Mouse (Mus musculus): ENCODE measurements around the gene Rab28. TPM values are rescaled to one million over a fixed set of nuclear protein-coding genes. Genes with fewer than 3 reads are reported as not detected.

The Rab28 gene
- 56.6 and 58.3 TPM in 2 replicates for polyA plus RNA-seq (2015; fragmentation: Nextera tagmentation; extraction: Ambion mirVana)

GRCm38 (mm10) chr5:41708051-41708630 lies at the start of gene Rab28:
Rab28 (minus strand) TSS chr5:41708157.
- peak within 1 kb of the TSS; percentile 95 for H3K4me2 ChIP-seq
- under 1% methylated on average over 34 of the region's 34 CpGs for WGBS
- H3K36me3 ChIP-seq: no peaks in the 10 kb centered on the region
- H3K27ac ChIP-seq: peak within 1 kb of the TSS; percentile 92
- H3K9me3 ChIP-seq (replicated peaks): no peaks in the 10 kb centered on the region
- H3K4me1 ChIP-seq: peaks cover 9% of the 10 kb centered on the region
- ATAC-seq (replicated peaks; ENCODE audit: low FRiP score): peak; percentile 96
- peak within 1 kb of the TSS; percentile 82 for H3K9ac ChIP-seq
- peak within 1 kb of the TSS; percentile 94 for H3K4me3 ChIP-seq (replicated peaks)
- H3K27me3 ChIP-seq: no peaks in the 10 kb centered on the region

GRCm38 (mm10) chr5:41757338-41757737 lies 49.4 kb upstream of the Rab28 start:
- H3K9ac ChIP-seq: no peak overlapping the region
- no peak overlapping the region for H3K4me3 ChIP-seq (replicated peaks)
- no peaks in the 10 kb centered on the region for H3K9me3 ChIP-seq (replicated peaks)
- H3K27me3 ChIP-seq: peaks cover 97% of the 10 kb centered on the region
- H3K4me1 ChIP-seq: peaks cover 16% of the 10 kb centered on the region
- WGBS: 10% methylated on average over 5 of the region's 5 CpGs
- no peak for ATAC-seq (replicated peaks; ENCODE audit: low FRiP score)
- H3K27ac ChIP-seq: no peak overlapping the region
- H3K4me2 ChIP-seq: no peak overlapping the region
- no peaks in the 10 kb centered on the region for H3K36me3 ChIP-seq

DNA sequence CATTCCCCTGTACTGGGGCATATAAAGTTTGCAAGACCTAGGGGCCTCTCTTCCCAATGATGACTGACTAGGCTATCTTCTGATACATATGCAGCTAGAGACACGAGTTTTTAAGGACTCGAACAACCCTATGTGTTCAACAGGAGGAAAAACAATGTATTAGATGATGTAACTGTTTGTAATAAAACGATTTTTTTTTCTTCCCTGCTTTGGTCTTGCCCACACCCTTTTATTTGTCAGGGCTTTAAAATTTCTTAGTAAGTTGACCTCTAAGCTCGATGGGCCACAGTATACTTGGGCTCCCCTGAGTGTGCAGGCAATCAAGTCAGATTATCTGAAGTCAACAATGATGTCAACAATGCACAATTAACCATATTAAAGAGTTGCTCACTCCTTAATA lies 48.4 kb upstream of the Rab28 start:
- 5% methylated on average over 4 of the region's 4 CpGs for WGBS
- Histone ChIP-seq H3K4me1 (peaks cover 9% of the 10 kb centered on the region), H3K4me2 (no peak overlapping the region), H3K36me3 (no peaks in the 10 kb centered on the region), H3K4me3 (replicated peaks) (no peak overlapping the region), H3K27ac (no peak overlapping the region), H3K9me3 (replicated peaks) (no peaks in the 10 kb centered on the region), H3K27me3 (peaks cover 97% of the 10 kb centered on the region), H3K9ac (no peak overlapping the region)
- no peak for ATAC-seq (replicated peaks; ENCODE audit: low FRiP score)

GRCm38 (mm10) chr5:41755373-41755960 lies 47.5 kb upstream of the Rab28 start:
- Histone ChIP-seq H3K27ac (no peak overlapping the region), H3K36me3 (no peaks in the 10 kb centered on the region), H3K9me3 (replicated peaks) (no peaks in the 10 kb centered on the region), H3K4me1 (peaks cover 5% of the 10 kb centered on the region; the same call in 1 of the 2 replicates), H3K4me3 (replicated peaks) (no peak overlapping the region), H3K4me2 (no peak overlapping the region), H3K9ac (no peak overlapping the region), H3K27me3 (peaks cover 99% of the 10 kb centered on the region)
- WGBS: 2% methylated on average over 23 of the region's 23 CpGs
- no peak for ATAC-seq (replicated peaks; ENCODE audit: low FRiP score)

DNA sequence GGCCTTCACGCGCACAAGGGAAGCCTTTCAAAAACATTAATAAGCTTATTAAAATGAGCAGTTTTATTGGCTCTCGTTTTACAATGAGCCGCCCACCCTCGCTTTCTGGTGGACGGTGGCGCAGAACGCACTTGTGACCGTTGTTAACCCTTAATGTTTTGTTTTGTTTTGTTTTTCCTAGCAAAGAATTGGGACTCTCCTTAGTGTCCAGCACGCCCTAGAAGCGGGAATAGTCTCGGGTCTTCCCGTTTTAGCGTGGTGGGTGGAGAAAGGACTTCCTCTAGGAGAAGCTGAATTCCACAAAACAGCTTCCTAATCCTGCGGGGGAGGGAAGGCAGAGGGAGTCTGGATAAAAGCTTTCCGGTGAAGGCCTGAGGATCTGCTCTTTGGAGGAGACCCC lies 46.9 kb upstream of the Rab28 start:
- no peak overlapping the region for H3K9ac ChIP-seq
- no peak for ATAC-seq (replicated peaks; ENCODE audit: low FRiP score)
- H3K27ac ChIP-seq: no peak overlapping the region
- 1% methylated on average over 16 of the region's 16 CpGs for WGBS
- H3K36me3 ChIP-seq: no peaks in the 10 kb centered on the region
- H3K4me1 ChIP-seq: peaks cover 5% of the 10 kb centered on the region; the same call in 1 of the 2 replicates
- no peaks in the 10 kb centered on the region for H3K9me3 ChIP-seq (replicated peaks)
- peak overlapping the region; percentile 40 for H3K4me2 ChIP-seq
- H3K27me3 ChIP-seq: peaks cover 99% of the 10 kb centered on the region
- H3K4me3 ChIP-seq (replicated peaks): 0 out of 2 replicates have a peak overlapping the region, but pooled peaks have one; percentile 10

GRCm38 (mm10) chr5:41754226-41754775 lies 46.3 kb upstream of the Rab28 start:
- H3K27ac ChIP-seq: no peak overlapping the region
- WGBS: under 1% methylated on average over 17 of the region's 17 CpGs

GRCm38 (mm10) chr5:41752721-41753120 lies 44.8 kb upstream of the Rab28 start:
- whole genome bisulfite sequencing: 21% methylated on average over 4 of the region's 4 CpGs
- no peak for ATAC-seq (replicated peaks; ENCODE audit: low FRiP score)
- no peak overlapping the region for H3K4me2 ChIP-seq
- H3K27ac ChIP-seq: no peak overlapping the region
- peaks cover 5% of the 10 kb centered on the region; the same call in 1 of the 2 replicates for H3K4me1 ChIP-seq
- H3K4me3 ChIP-seq (replicated peaks): no peak overlapping the region
- H3K9ac ChIP-seq: no peak overlapping the region
- peaks cover 99% of the 10 kb centered on the region for H3K27me3 ChIP-seq
- no peaks in the 10 kb centered on the region for H3K36me3 ChIP-seq
- no peaks in the 10 kb centered on the region for H3K9me3 ChIP-seq (replicated peaks)

More at GRCm38 (mm10) chr5:41754226-41754775, 46.3 kb upstream of the Rab28 start:
- H3K4me2 ChIP-seq: peak overlapping the region; percentile 40
- H3K4me3 ChIP-seq (replicated peaks): 0 out of 2 replicates have a peak overlapping the region, but pooled peaks have one; percentile 10
- H3K9ac ChIP-seq: no peak overlapping the region
- no peaks in the 10 kb centered on the region for H3K36me3 ChIP-seq
- H3K27me3 ChIP-seq: peaks cover 99% of the 10 kb centered on the region
- no peak for ATAC-seq (replicated peaks; ENCODE audit: low FRiP score)
- H3K4me1 ChIP-seq: peaks cover 5% of the 10 kb centered on the region; the same call in 1 of the 2 replicates
- H3K9me3 ChIP-seq (replicated peaks): no peaks in the 10 kb centered on the region

- H3K27ac ChIP-seq: no peak overlapping the region
- no peak overlapping the region for H3K4me2 ChIP-seq
- no peaks in the 10 kb centered on the region for H3K4me1 ChIP-seq
- H3K9ac ChIP-seq: no peak overlapping the region
- ATAC-seq (replicated peaks; ENCODE audit: low FRiP score): peak; percentile 70; the same call in 1 of the 2 replicates
- WGBS: 4% methylated on average over 14 of the region's 15 CpGs
- peaks cover 99% of the 10 kb centered on the region for H3K27me3 ChIP-seq
- H3K4me3 ChIP-seq (replicated peaks): no peak overlapping the region
- H3K9me3 ChIP-seq (replicated peaks): no peaks in the 10 kb centered on the region
- H3K36me3 ChIP-seq: no peaks in the 10 kb centered on the region
Measured at GRCm38 (mm10) chr5:41744898-41745780, 37.2 kb upstream of the Rab28 start.

DNA sequence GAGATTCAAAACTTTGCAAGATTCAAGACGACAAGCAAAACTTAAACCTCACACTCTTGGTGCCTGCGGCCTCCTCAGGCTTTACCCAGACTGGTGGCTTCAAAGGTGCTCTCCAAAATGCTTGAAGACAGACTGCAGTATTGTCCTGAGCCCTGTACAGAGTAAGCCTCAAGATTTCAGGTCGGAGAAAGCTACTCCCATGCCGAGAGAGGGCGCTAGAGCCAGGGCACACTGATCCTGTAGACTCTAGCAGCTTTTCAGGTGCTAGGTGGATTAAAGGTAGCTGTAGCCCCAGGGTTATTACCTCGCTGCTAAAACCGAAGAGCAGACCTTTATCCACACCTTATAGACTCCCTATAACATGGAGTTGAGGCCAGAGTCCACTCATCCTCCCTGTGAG lies 36.3 kb upstream of the Rab28 start:
- ATAC-seq (replicated peaks; ENCODE audit: low FRiP score): no peak
- no peak overlapping the region for H3K4me2 ChIP-seq
- WGBS: 10% methylated on average over 7 of the region's 7 CpGs
- H3K4me3 ChIP-seq (replicated peaks): no peak overlapping the region
- no peaks in the 10 kb centered on the region for H3K9me3 ChIP-seq (replicated peaks)
- H3K4me1 ChIP-seq: no peaks in the 10 kb centered on the region
- no peak overlapping the region for H3K9ac ChIP-seq
- peaks cover 94% of the 10 kb centered on the region for H3K27me3 ChIP-seq
- no peak overlapping the region for H3K27ac ChIP-seq
- H3K36me3 ChIP-seq: no peaks in the 10 kb centered on the region

- H3K27me3 ChIP-seq: peaks cover 63% of the 10 kb centered on the region
- ATAC-seq (replicated peaks; ENCODE audit: low FRiP score): no peak
- no peaks in the 10 kb centered on the region for H3K9me3 ChIP-seq (replicated peaks)
- no peak overlapping the region for H3K27ac ChIP-seq
- no peaks in the 10 kb centered on the region for H3K4me1 ChIP-seq
- H3K4me2 ChIP-seq: no peak overlapping the region
- H3K4me3 ChIP-seq (replicated peaks): no peak overlapping the region
- H3K9ac ChIP-seq: no peak overlapping the region
- no peaks in the 10 kb centered on the region for H3K36me3 ChIP-seq
- 50% methylated on average over 6 of the region's 6 CpGs for WGBS
Measured at GRCm38 (mm10) chr5:41738817-41739216, 30.9 kb upstream of the Rab28 start.

DNA sequence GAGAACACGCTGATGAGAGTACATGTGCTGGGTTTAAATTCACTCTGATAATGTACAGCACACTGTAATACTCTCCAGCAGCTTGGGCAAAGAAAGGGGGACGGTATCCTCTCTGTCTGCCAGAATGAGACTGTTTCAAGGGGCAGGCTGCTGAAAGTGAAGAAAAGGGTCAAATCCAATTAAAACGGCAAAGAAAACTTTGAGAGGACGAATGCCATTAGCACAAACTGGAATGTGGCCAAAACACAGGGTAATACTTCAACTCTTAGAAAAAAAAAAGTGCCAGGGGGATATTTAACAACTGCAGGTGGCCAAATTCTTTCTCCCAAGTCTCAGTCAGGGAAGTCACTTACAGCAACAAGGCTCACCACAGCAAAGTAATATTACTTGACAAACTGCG lies 29.1 kb upstream of the Rab28 start:
- Histone ChIP-seq H3K4me2 (no peak overlapping the region), H3K9me3 (replicated peaks) (no peaks in the 10 kb centered on the region), H3K27me3 (peaks cover 47% of the 10 kb centered on the region), H3K4me3 (replicated peaks) (no peak overlapping the region), H3K27ac (no peak overlapping the region), H3K36me3 (no peaks in the 10 kb centered on the region), H3K9ac (no peak overlapping the region), H3K4me1 (no peaks in the 10 kb centered on the region)
- ATAC-seq (replicated peaks; ENCODE audit: low FRiP score): no peak
- WGBS: 57% methylated on average over 5 of the region's 5 CpGs

GRCm38 (mm10) chr5:41727017-41727416 lies 19.1 kb upstream of the Rab28 start:
- no peak for ATAC-seq (replicated peaks; ENCODE audit: low FRiP score)
- no peaks in the 10 kb centered on the region for H3K27me3 ChIP-seq
- no peak overlapping the region for H3K4me2 ChIP-seq
- H3K9ac ChIP-seq: no peak overlapping the region
- H3K36me3 ChIP-seq: no peaks in the 10 kb centered on the region
- no peaks in the 10 kb centered on the region for H3K4me1 ChIP-seq
- H3K27ac ChIP-seq: no peak overlapping the region
- no peaks in the 10 kb centered on the region for H3K9me3 ChIP-seq (replicated peaks)
- no peak overlapping the region for H3K4me3 ChIP-seq (replicated peaks)
- 64% methylated on average over 1 of the region's 1 CpGs for WGBS
